Mouse (Mus musculus): ENCODE results near the gene 0610009B22Rik. TPM values are rescaled to one million over a fixed set of nuclear protein-coding genes. Genes with fewer than 3 reads are reported as not detected.

0610009B22Rik gene
- polyA plus RNA-seq, 1 experiment from 2014 or later: 102 TPM

DNA sequence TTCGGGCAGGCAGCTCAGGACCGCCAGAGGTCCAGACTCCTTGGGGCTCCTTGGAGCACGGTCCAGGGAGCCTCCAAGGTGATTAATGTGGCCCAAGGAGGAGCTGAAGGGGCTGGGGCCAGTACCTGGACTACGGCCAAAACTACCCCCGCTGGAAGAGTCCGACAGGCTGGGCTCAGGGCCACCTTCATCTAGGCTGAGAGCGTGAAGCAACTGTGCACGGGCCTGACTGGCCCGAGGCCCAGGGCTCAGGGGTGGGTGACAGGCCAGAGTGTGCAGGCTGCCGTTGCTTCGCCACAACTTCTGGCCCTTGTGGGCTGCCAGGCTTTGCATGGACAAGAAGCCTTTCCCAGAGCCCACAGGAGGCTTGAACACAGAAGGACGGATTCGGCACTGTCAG, 43.4 kb downstream of the 0610009B22Rik start:
- Histone ChIP-seq H3K4me1 (peaks cover 14% of the 10 kb centered on the region), H3K27me3 (peaks cover 14% of the 10 kb centered on the region; the same call in 1 of the 2 replicates), H3K4me2 (replicated peaks) (no peak overlapping the region), H3K9ac (replicated peaks) (no peak overlapping the region), H3K4me3 (no peak overlapping the region), H3K9me3 (no peaks in the 10 kb centered on the region), H3K36me3 (no peaks in the 10 kb centered on the region), H3K27ac (replicated peaks) (no peak overlapping the region)
- 77% methylated on average over 13 of the region's 13 CpGs for WGBS
- ATAC-seq (replicated peaks): no peak

GRCm38 (mm10) chr11:51644217-51644616, 44.5 kb downstream of the 0610009B22Rik start:
- H3K4me2 ChIP-seq (replicated peaks): no peak overlapping the region
- ATAC-seq (replicated peaks): no peak
- H3K27me3 ChIP-seq: peaks cover 5% of the 10 kb centered on the region; the same call in 1 of the 2 replicates
- no peaks in the 10 kb centered on the region for H3K9me3 ChIP-seq
- no peak overlapping the region for H3K27ac ChIP-seq (replicated peaks)
- H3K9ac ChIP-seq (replicated peaks): no peak overlapping the region
- H3K36me3 ChIP-seq: no peaks in the 10 kb centered on the region
- WGBS: 74% methylated on average over 16 of the region's 16 CpGs
- H3K4me1 ChIP-seq: peaks cover 9% of the 10 kb centered on the region; the same call in 1 of the 2 replicates
- no peak overlapping the region for H3K4me3 ChIP-seq

- Histone ChIP-seq H3K9ac (replicated peaks) (no peak overlapping the region), H3K4me1 (peaks cover 5% of the 10 kb centered on the region; the same call in 1 of the 2 replicates), H3K27ac (replicated peaks) (no peak overlapping the region), H3K36me3 (no peaks in the 10 kb centered on the region), H3K4me2 (replicated peaks) (no peak overlapping the region), H3K27me3 (peaks cover under 1% of the 10 kb centered on the region; the same call in 1 of the 2 replicates), H3K4me3 (no peak overlapping the region), H3K9me3 (no peaks in the 10 kb centered on the region)
- 61% methylated on average over 15 of the region's 15 CpGs for WGBS
- ATAC-seq (replicated peaks): no peak
Measured at GRCm38 (mm10) chr11:51643761-51644160, 44.9 kb downstream of the 0610009B22Rik start.

GRCm38 (mm10) chr11:51643202-51643601, 45.5 kb downstream of the 0610009B22Rik start:
- Histone ChIP-seq H3K4me1 (no peaks in the 10 kb centered on the region), H3K4me3 (no peak overlapping the region), H3K27me3 (no peaks in the 10 kb centered on the region), H3K4me2 (replicated peaks) (no peak overlapping the region), H3K36me3 (no peaks in the 10 kb centered on the region), H3K9me3 (no peaks in the 10 kb centered on the region), H3K9ac (replicated peaks) (no peak overlapping the region), H3K27ac (replicated peaks) (no peak overlapping the region)
- ATAC-seq (replicated peaks): no peak
- WGBS: 78% methylated on average over 9 of the region's 9 CpGs

DNA sequence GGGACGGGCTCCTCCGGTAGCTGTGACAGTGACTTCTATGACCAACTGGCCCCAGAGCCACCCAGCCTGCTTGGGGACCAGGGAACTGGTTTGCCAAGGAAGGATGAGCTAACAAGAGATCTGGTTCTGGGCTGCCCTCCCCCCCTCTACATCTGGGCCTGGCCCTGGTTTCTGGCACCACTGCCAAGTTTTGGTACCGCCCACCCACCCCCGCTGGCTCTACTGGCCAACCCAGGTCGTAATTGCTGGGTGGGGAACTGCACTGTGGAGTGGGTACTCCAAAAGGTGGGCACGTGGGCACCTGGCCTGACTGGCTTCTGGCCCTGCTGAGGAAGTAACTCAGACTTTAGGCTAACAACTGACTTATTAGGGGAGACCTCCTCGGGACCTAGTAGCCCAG, 47.9 kb downstream of the 0610009B22Rik start:
- no peak overlapping the region for H3K4me3 ChIP-seq
- no peak overlapping the region for H3K4me2 ChIP-seq (replicated peaks)
- no peaks in the 10 kb centered on the region for H3K27me3 ChIP-seq
- no peak for ATAC-seq (replicated peaks)
- H3K9ac ChIP-seq (replicated peaks): no peak overlapping the region
- no peak overlapping the region for H3K27ac ChIP-seq (replicated peaks)
- H3K9me3 ChIP-seq: no peaks in the 10 kb centered on the region
- 93% methylated on average over 7 of the region's 7 CpGs for WGBS
- no peaks in the 10 kb centered on the region for H3K36me3 ChIP-seq
- peaks cover 9% of the 10 kb centered on the region for H3K4me1 ChIP-seq

DNA sequence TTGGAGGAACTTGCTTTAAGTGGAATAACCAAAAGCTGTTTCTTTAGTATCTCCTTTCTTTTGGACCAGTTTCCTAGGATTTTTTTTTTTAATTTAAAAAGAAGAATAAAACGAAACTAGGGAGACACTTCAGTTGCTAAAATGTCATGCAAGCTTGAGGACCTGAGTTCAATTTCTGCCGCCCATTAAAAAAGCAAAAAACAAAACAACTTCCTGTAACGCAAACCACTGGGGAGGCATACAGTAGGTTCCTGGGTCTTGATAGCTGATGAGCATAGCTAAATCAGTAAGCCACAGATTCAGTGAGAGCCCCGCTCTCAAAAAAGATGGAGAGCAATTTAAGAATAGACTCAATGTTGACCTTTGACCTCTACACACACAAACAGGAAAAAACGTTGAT, 50.2 kb downstream of the 0610009B22Rik start:
- Histone ChIP-seq H3K4me1 (peaks cover 22% of the 10 kb centered on the region), H3K27ac (replicated peaks) (no peak overlapping the region), H3K36me3 (no peaks in the 10 kb centered on the region), H3K9me3 (no peaks in the 10 kb centered on the region), H3K4me3 (no peak overlapping the region), H3K4me2 (replicated peaks) (no peak overlapping the region), H3K27me3 (no peaks in the 10 kb centered on the region), H3K9ac (replicated peaks) (no peak overlapping the region)
- no peak for ATAC-seq (replicated peaks)
- WGBS: 73% methylated on average over 5 of the region's 5 CpGs

- H3K27ac ChIP-seq (replicated peaks): no peak overlapping the region
- no peaks in the 10 kb centered on the region for H3K36me3 ChIP-seq
- H3K4me3 ChIP-seq: no peak overlapping the region
- WGBS: 3% methylated on average over 17 of the region's 17 CpGs
- H3K4me1 ChIP-seq: peaks cover 22% of the 10 kb centered on the region
- no peak overlapping the region for H3K9ac ChIP-seq (replicated peaks)
- H3K27me3 ChIP-seq: no peaks in the 10 kb centered on the region
- no peaks in the 10 kb centered on the region for H3K9me3 ChIP-seq
- 0 out of 2 replicates have a peak overlapping the region, but pooled peaks have one; percentile 4 for H3K4me2 ChIP-seq (replicated peaks)
- no peak for ATAC-seq (replicated peaks)
Measured at GRCm38 (mm10) chr11:51637971-51638414, 50.7 kb downstream of the 0610009B22Rik start.

DNA sequence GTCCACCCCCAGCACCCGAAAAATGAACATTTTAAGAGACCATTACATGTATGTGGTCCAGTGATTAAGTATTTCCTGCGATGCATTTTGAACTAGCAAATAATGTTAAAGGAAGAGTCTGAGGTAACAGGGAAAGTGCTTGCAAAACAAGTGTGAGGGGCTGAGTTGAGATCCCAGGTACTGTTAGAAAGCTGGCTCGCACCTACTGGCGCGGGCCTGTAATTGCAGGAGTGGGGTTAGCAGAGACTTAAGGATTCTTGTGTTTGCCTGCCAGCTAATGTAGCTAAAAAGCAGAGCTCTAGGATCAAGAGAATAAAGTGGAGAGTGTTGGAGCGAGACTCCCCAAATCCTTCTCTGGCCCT, 52.4 kb downstream of the 0610009B22Rik start:
- peak overlapping the region; percentile 80 for H3K9ac ChIP-seq (replicated peaks)
- peak overlapping the region; percentile 87 for H3K27ac ChIP-seq (replicated peaks)
- H3K4me2 ChIP-seq (replicated peaks): peak overlapping the region; percentile 79
- H3K36me3 ChIP-seq: no peaks in the 10 kb centered on the region
- no peaks in the 10 kb centered on the region for H3K9me3 ChIP-seq
- no peaks in the 10 kb centered on the region for H3K27me3 ChIP-seq
- H3K4me1 ChIP-seq: peaks cover 22% of the 10 kb centered on the region
- ATAC-seq (replicated peaks): peak; percentile 30; the same call in 1 of the 2 replicates
- 2% methylated on average over 6 of the region's 6 CpGs for WGBS
- H3K4me3 ChIP-seq: peak overlapping the region; percentile 87

- Histone ChIP-seq H3K9ac (replicated peaks) (peak within 1 kb of the TSS; percentile 80), H3K4me1 (peaks cover 22% of the 10 kb centered on the region), H3K27me3 (no peaks in the 10 kb centered on the region), H3K4me2 (replicated peaks) (peak within 1 kb of the TSS; percentile 79), H3K9me3 (no peaks in the 10 kb centered on the region), H3K36me3 (no peaks in the 10 kb centered on the region), H3K27ac (replicated peaks) (peak within 1 kb of the TSS; percentile 87), H3K4me3 (peak within 1 kb of the TSS; percentile 87)
- under 1% methylated on average over 61 of the region's 61 CpGs for WGBS
- peak; percentile 92 for ATAC-seq (replicated peaks)
Measured at GRCm38 (mm10) chr11:51635525-51636322, 53.0 kb downstream of the 0610009B22Rik start, which contains the start of gene Rmnd5b. Gene Rmnd5b (minus strand): TSS chr11:51635896.

Other genes with a start within 250 kb of the 0610009B22Rik start
- 12.6 and 13.1 TPM in 2 replicates for gene Phykpl, start 104.1 kb downstream of the 0610009B22Rik start, polyA plus RNA-seq (2015; fragmentation: Nextera tagmentation; extraction: Ambion mirVana)
- gene Hnrnpab, start 82.0 kb downstream of the 0610009B22Rik start, polyA plus RNA-seq (2015; fragmentation: Nextera tagmentation; extraction: Ambion mirVana): 588 and 604 TPM in 2 replicates
- gene Nhp2, start 69.1 kb downstream of the 0610009B22Rik start, polyA plus RNA-seq (2015; fragmentation: Nextera tagmentation; extraction: Ambion mirVana): 98.5 and 102 TPM in 2 replicates
- 69.6 and 77.7 TPM in 2 replicates for gene Rmnd5b, start 53.0 kb downstream of the 0610009B22Rik start, polyA plus RNA-seq (2015; fragmentation: Nextera tagmentation; extraction: Ambion mirVana)
- gene N4bp3, start 38.0 kb downstream of the 0610009B22Rik start, polyA plus RNA-seq (2015; fragmentation: Nextera tagmentation; extraction: Ambion mirVana): 10.2 and 10.8 TPM in 2 replicates
- gene D930048N14Rik, start 37.9 kb downstream of the 0610009B22Rik start, polyA plus RNA-seq (2015; fragmentation: Nextera tagmentation; extraction: Ambion mirVana): 0.47 and 0.57 TPM in 2 replicates
- 10.7 and 10.9 TPM in 2 replicates for gene Sec24a, start 74.8 kb upstream of the 0610009B22Rik start, polyA plus RNA-seq (2015; fragmentation: Nextera tagmentation; extraction: Ambion mirVana)
- gene Sar1b, start 74.8 kb upstream of the 0610009B22Rik start, polyA plus RNA-seq (2015; fragmentation: Nextera tagmentation; extraction: Ambion mirVana): 145 and 151 TPM in 2 replicates
- gene Jade2, start 168.8 kb upstream of the 0610009B22Rik start, polyA plus RNA-seq (2015; fragmentation: Nextera tagmentation; extraction: Ambion mirVana): 0.45 and 0.47 TPM in 2 replicates

Measured in forebrain, embryonic 15.5 days (tissue).